Mouse (Mus musculus) G1E (cell line): Measurements from ENCODE around the gene Ralgps1.

ENCODE experiments used
- CTCF ChIP-seq: IDR thresholded peaks from 2 replicates; pipeline ENCODE4 v1.5.1; 2012; ENCODE audit warnings: low read depth, low read length, inconsistent platforms, mixed read lengths
- GATA1 ChIP-seq: IDR thresholded peaks from 2 replicates; pipeline ENCODE4 v1.6.1; 2012; ENCODE audit warnings: borderline replicate concordance, low read length, inconsistent platforms, mixed read lengths
- GATA2 ChIP-seq: IDR thresholded peaks from 2 replicates; pipeline ENCODE4 v1.6.1; 2012; ENCODE audit warnings: low read depth, low read length, inconsistent platforms, borderline replicate concordance
- POLR2AphosphoS5 ChIP-seq: IDR thresholded peaks from 2 replicates; pipeline ENCODE4 v1.6.1; 2012; ENCODE audit warnings: low read depth, low read length, inconsistent platforms; ENCODE audit not compliant: insufficient replicate concordance
- TAL1 ChIP-seq: conservative IDR thresholded peaks from 2 replicates; pipeline ENCODE4 v1.6.1; 2012; ENCODE audit warnings: low read depth, low read length, inconsistent platforms, mixed read lengths

DNA sequence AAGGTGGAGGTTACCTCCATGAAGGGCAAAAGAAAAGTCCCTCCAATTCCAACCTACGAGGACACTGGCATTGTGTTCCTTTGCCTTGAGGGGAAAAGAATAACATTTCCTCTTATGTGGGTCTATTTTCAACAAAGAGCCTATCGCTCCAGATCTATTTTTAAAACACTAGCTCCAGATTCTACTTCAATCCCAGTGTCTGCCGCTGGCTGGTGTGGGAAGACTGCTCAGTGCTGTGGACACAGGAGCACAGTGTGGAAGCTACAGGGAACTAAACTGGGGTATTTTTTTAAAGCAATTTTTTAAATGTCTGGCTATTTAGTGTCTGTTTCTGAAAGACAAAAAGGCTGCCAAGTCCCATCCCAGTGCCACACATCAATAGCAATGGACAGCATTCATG, 105.5 kb downstream of the Ralgps1 start:
- no peak for TF ChIP-seq CTCF
- no peak for TF ChIP-seq GATA1
- TF ChIP-seq TAL1 = no peak
- no peak for TF ChIP-seq POLR2AphosphoS5
- TF ChIP-seq GATA2 = no peak
